Mouse (Mus musculus): ENCODE results near the gene Rab33a. TPM values are rescaled to one million over a fixed set of nuclear protein-coding genes. Genes with fewer than 3 reads are reported as not detected.

The Rab33a gene
- polyA plus RNA-seq (2017; shearing (Covaris generic)) = 0.43 TPM

GRCm38 (mm10) chrX:48518808-48519548 lies at the start of gene Rab33a:
Gene Rab33a (plus strand): TSS chrX:48519285.

GRCm38 (mm10) chrX:48513166-48513807 lies 5.8 kb upstream of the Rab33a start, which contains the start of gene Aifm1:
Gene Aifm1 (minus strand): TSS chrX:48513563.

Other genes with a start within 250 kb of the Rab33a start
- 2.3 TPM for gene Bcorl1, start 177.9 kb upstream of the Rab33a start, polyA plus RNA-seq (2017; shearing (Covaris generic))
- 30.5 TPM for gene Elf4, start 56.2 kb upstream of the Rab33a start, polyA plus RNA-seq (2017; shearing (Covaris generic))
- 56.4 TPM for gene Aifm1, start 5.7 kb upstream of the Rab33a start, polyA plus RNA-seq (2017; shearing (Covaris generic))
- gene Zfp280c, start 75.2 kb downstream of the Rab33a start, polyA plus RNA-seq (2017; shearing (Covaris generic)) = 16.3 TPM
- 14.9 TPM for gene Slc25a14, start 104.1 kb downstream of the Rab33a start, polyA plus RNA-seq (2017; shearing (Covaris generic))
- gene Gpr119, start 155.2 kb downstream of the Rab33a start, polyA plus RNA-seq (2017; shearing (Covaris generic)) = not detected
- gene Rbmx2, start 175.7 kb downstream of the Rab33a start, polyA plus RNA-seq (2017; shearing (Covaris generic)) = 22.7 TPM

Measured in inflammation-experienced regulatory T-cells, adult 16 weeks (primary cell).